Mouse (Mus musculus) thymus, postnatal 0 days (tissue): ENCODE data around the gene Tifa. TPM values are rescaled to one million over a fixed set of nuclear protein-coding genes. Genes with fewer than 3 reads are reported as not detected.

Experiments used
- DNase-seq: peaks from one replicate; pipeline ENCODE4 v3.0.0-alpha.2; 2015; ENCODE audit warnings: low spot score
- polyA plus RNA-seq: library from polyadenylated mRNA; unstranded; fragments of >200 nt; fragmentation: Nextera tagmentation; extraction: Ambion mirVana; gene quantifications from 2 replicates; pipeline ENCODE4 v1.2.1, GENCODE M21; 2015

Tifa gene
- polyA plus RNA-seq, 1 experiment from 2014 or later: 11.6 TPM

- no peak for DNase-seq
These were observed 2.6 kb upstream of the Tifa start for GRCm38 (mm10) chr3:127787032-127787431.

GRCm38 (mm10) chr3:127788038-127788437 is 1.6 kb upstream of the Tifa start:
- no peak for DNase-seq

GRCm38 (mm10) chr3:127788919-127789318 is 686 bp upstream of the Tifa start:
- DNase-seq: no peak

GRCm38 (mm10) chr3:127790234-127791055 is 840 bp downstream of the Tifa start:
- DNase-seq: peak; percentile 20

- DNase-seq: peak; percentile 22
These were observed 1.5 kb downstream of the Tifa start for GRCm38 (mm10) chr3:127791056-127791483.

- DNase-seq: no peak
These were observed 2.3 kb downstream of the Tifa start for GRCm38 (mm10) chr3:127791595-127792561.

GRCm38 (mm10) chr3:127793022-127793421 is 3.4 kb downstream of the Tifa start:
- no peak for DNase-seq

- DNase-seq: no peak
These were observed 6.2 kb downstream of the Tifa start for GRCm38 (mm10) chr3:127795762-127796161.

GRCm38 (mm10) chr3:127796271-127796670 is 6.7 kb downstream of the Tifa start:
- no peak for DNase-seq

GRCm38 (mm10) chr3:127801162-127801561 is 11.6 kb downstream of the Tifa start:
- no peak for DNase-seq

- DNase-seq: no peak
These were observed 13.2 kb downstream of the Tifa start for GRCm38 (mm10) chr3:127802814-127803213.

- DNase-seq: no peak
These were observed 14.8 kb downstream of the Tifa start for GRCm38 (mm10) chr3:127804439-127804838.

GRCm38 (mm10) chr3:127805071-127805470 is 15.5 kb downstream of the Tifa start:
- DNase-seq: no peak

- DNase-seq: no peak
These were observed 16.4 kb downstream of the Tifa start for GRCm38 (mm10) chr3:127805991-127806390.

- no peak for DNase-seq
These were observed 18.2 kb downstream of the Tifa start for GRCm38 (mm10) chr3:127807846-127808245.

- DNase-seq: no peak
These were observed 19.5 kb downstream of the Tifa start for GRCm38 (mm10) chr3:127809103-127809502.

GRCm38 (mm10) chr3:127817120-127817683 is 27.6 kb downstream of the Tifa start:
- no peak for DNase-seq

- no peak for DNase-seq
These were observed 29.4 kb downstream of the Tifa start for GRCm38 (mm10) chr3:127818694-127819663.

GRCm38 (mm10) chr3:127820400-127820799 is 30.8 kb downstream of the Tifa start:
- DNase-seq: no peak

GRCm38 (mm10) chr3:127821209-127821608 is 31.6 kb downstream of the Tifa start:
- DNase-seq: no peak
